Mouse (Mus musculus) retina, embryonic 14.5 days (tissue): ENCODE results near the gene Sel1l.

Experiments used
- DNase-seq: peaks from one replicate; pipeline ENCODE4 v3.0.0-alpha.2; 2015; ENCODE audit warnings: low spot score

The Sel1l gene

GRCm38 (mm10) chr12:91778211-91779003 is 70.5 kb downstream of the Sel1l start:
- DNase-seq: no peak

DNA sequence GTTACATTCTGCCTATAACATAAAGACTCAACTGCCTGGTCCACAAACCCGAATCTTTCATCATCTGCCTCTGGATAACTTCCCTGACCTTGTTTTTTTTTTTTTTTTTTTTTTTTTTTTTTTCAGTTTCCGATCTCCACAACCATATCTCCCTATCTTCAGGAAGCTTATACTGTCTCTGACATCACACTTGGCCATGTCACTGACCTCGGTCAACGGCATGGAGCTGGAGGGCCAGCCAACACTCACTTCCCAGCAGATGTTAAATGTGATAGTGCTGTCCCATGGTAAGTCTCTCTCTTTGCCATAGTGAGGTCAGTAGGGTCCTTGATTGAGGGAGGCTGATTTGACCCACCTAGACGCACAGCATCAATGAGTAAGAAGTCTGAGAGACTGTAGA is 72.6 kb downstream of the Sel1l start:
- DNase-seq: no peak

DNA sequence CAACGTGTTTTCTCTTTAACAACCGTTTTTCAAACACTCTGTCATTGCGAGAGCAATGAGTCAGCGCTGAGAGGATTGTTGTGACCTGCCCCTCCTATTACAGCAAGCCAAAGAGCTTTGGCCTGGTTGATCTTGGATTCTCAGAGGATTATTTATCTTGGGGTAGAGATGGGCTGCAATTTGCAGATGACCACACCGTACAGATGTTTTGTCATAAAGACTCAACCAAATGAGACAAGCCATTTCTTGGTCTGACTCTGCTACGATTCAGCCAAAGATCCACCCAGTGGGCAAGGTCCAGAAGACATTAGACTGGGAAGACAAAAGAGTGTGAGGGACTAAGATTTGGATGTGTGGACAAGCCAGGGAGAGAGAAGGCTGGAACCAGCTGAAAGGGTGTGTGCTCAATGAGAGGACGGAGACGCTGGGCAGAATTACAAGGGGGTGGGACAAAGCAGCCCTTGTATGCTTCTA is 74.1 kb downstream of the Sel1l start:
- DNase-seq: no peak

DNA sequence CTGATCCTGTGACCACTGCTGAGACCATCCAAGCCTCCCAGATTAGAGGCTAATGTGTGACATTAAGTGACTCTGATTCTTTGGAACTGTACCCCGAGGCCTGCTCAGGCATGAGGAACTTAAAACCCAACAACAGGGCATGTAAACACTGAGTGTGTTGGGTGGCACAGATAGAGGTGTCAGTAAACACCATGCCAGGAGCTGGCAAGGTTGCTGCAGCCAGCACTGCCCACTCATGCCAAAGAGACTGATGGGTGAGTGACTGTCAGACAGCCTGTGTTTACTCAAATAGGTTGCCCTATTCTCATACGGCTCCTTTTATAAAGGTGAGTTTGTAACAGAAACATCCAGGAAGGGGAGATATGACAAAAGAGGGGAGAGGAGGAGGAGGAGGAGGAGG is 80.1 kb downstream of the Sel1l start:
- DNase-seq: no peak

- no peak for DNase-seq
Measured at GRCm38 (mm10) chr12:91768176-91768575, 80.8 kb downstream of the Sel1l start.

- DNase-seq: peak; percentile 75
Measured at GRCm38 (mm10) chr12:91766338-91767107, 82.4 kb downstream of the Sel1l start.

GRCm38 (mm10) chr12:91765504-91765903 is 83.5 kb downstream of the Sel1l start:
- DNase-seq: no peak

- no peak for DNase-seq
Measured at GRCm38 (mm10) chr12:91765054-91765453, 83.9 kb downstream of the Sel1l start.

GRCm38 (mm10) chr12:91764471-91764870 is 84.5 kb downstream of the Sel1l start:
- DNase-seq: peak; percentile 28

DNA sequence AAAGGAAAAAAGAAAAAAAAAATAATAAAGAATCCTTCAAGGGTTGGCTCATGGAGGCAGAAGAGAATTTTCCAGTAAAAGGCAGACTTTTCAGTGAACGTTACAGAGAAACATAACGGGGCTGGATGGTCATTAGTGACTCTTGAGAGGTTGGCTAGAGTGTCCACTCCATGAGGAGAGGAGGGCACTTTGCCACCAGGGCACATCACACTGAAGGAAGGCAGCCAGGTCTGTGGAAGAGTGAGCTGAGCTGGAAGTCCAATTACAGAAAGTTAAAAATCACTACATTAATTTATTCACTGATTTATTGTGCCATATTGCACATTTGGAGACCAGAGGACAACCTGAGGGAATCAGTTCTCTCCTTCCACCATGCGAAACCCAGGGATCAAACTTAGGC is 89.1 kb downstream of the Sel1l start:
- DNase-seq: no peak

GRCm38 (mm10) chr12:91757854-91758562 is 90.9 kb downstream of the Sel1l start:
- no peak for DNase-seq

DNA sequence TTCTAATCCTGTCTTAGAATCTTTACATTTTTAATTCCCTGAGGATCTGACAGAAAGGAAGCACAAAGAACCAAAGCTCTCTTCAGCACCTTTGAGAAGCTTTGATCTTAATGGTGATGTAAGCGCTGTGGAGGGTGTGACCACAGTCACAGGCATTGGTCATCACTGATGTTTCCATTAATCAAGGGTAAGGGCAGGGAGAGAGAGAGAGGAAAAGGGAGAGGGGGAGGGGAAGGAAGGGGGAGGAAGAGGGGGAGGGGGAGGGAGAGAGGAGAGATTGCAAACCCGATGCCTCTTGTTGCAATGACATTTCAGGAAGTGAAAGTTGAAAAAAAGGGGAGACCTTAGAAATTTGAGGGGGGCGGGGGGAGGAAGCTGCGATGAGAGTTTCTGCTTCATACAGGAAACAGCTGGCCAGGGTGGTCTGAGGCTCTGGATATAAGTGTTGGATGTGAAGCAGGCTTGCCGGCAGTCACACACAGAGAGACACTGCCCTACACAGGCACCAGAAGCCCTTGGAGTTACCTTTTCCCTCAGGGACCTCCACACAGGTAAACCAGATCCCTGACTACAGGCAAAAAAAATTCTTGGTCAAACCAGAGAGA is 92.3 kb downstream of the Sel1l start:
- no peak for DNase-seq
